In genomic region chr11:96910003-96910402, GRCm38 (mm10) we compare ENCODE assay signal across 9 mouse cellular contexts. TPM values are rescaled to one million over a fixed set of nuclear protein-coding genes. Genes with fewer than 3 reads are reported as not detected.
A peak's percentile ranks its signal among the peaks of the same experiment; 100 is the strongest.
DNase-seq lines count a peak whose midpoint lies in the region; ATAC-seq and TF ChIP-seq lines count a peak whose summit lies in the region.
"Had no signal": no experiment of that assay in that cellular context is flagged by ENCODE, and none has a peak within 500 bp of the region (broad histone marks: within the 10 kb centered on the region; RNA-seq: fewer than 3 reads in every experiment).

No protein-coding gene starts in this region.

- H3K4me3 ChIP-seq in forebrain, embryonic 12.5 days (replicated peaks), result no peak overlapping the region
- H3K4me3 ChIP-seq in lung, adult 2 months (replicated peaks; ENCODE audit: extremely low read depth, low read depth, low read length), result no peak overlapping the region
- H3K4me3 ChIP-seq in olfactory bulb, adult 2 months (ENCODE audit: insufficient read depth, low read depth, low read length), result no peak overlapping the region

- no peaks in the 10 kb centered on the region for H3K9me3 ChIP-seq in forebrain, embryonic 12.5 days

- WGBS in forebrain, embryonic 12.5 days, result 21% methylated on average over 7 of the region's 7 CpGs
- WGBS in lung, adult 2 months, result 27% methylated on average over 7 of the region's 7 CpGs
- WGBS in olfactory bulb, adult 2 months, result 25% methylated on average over 7 of the region's 7 CpGs

- TF ChIP-seq POLR2A in lung, adult 2 months (IDR thresholded peaks at IDR 0.05; ENCODE audit: borderline replicate concordance, extremely low read depth, low read depth, low read length), result no peak
- no peak for TF ChIP-seq POLR2A in olfactory bulb, adult 2 months (IDR thresholded peaks at IDR 0.05; ENCODE audit: insufficient read depth, low read depth, low read length)

- TF ChIP-seq CTCF in lung, adult 2 months (IDR thresholded peaks at IDR 0.05; ENCODE audit: insufficient read depth, low read length), result peak; percentile 79
- peak; percentile 79 for TF ChIP-seq CTCF in olfactory bulb, adult 2 months (IDR thresholded peaks at IDR 0.05; ENCODE audit: insufficient read depth, low read depth, low read length)

- H3K36me3 ChIP-seq in forebrain, embryonic 12.5 days (replicated peaks), result peaks cover 53% of the 10 kb centered on the region

- peaks cover 53% of the 10 kb centered on the region for H3K4me1 ChIP-seq in forebrain, embryonic 12.5 days
- peaks cover 2% of the 10 kb centered on the region; the same call in 1 of the 2 replicates for H3K4me1 ChIP-seq in lung, adult 2 months (ENCODE audit: control insufficient read depth, insufficient read depth, low read length)
- 0 out of 2 replicates have a peak, but pooled peaks cover 6% of the 10 kb centered on the region for H3K4me1 ChIP-seq in olfactory bulb, adult 2 months (ENCODE audit: control insufficient read depth, insufficient read depth, low read length)

- ATAC-seq in forebrain, embryonic 12.5 days (ENCODE audit: low FRiP score), result peak; percentile 72

- H3K27ac ChIP-seq in forebrain, embryonic 12.5 days, result peak overlapping the region; percentile 46; the same call in 1 of the 2 replicates
- H3K27ac ChIP-seq in olfactory bulb, adult 2 months (ENCODE audit: insufficient read depth, low read depth, low read length), result no peak overlapping the region
- H3K27ac ChIP-seq: macrophage had no signal

- peak overlapping the region; percentile 17; the same call in 1 of the 2 replicates for H3K9ac ChIP-seq in forebrain, embryonic 12.5 days

- H3K4me2 ChIP-seq in forebrain, embryonic 12.5 days, result no peak overlapping the region

- intact Hi-C loops in heart, postnatal 25 days (cut with DNase I), result loop anchor here (1.0 to 5.0 kb wide), 2 partner anchors 43 to 148 kb away; no protein-coding TSS in a partner anchor

- DNase-seq in ES-CJ7 (ENCODE audit: low read depth, low spot score), result peak; percentile 88
- DNase-seq in c-Kit-positive CD71-positive TER-119-positive erythroid progenitor cells, embryonic 14.5 days (ENCODE audit: low spot score), result peak; percentile 74
- peak; percentile 36 for DNase-seq in heart, postnatal 25 days (ENCODE audit: low spot score)
- DNase-seq in layer of hippocampus, adult 11-12 months (ENCODE audit: low spot score), result peak; percentile 88
- peak; percentile 63 for DNase-seq in lung, adult 2 months
- DNase-seq in thymus, postnatal 14 days, result peak; percentile 77

- H3K27me3 ChIP-seq in forebrain, embryonic 12.5 days, result no peaks in the 10 kb centered on the region

RNA-seq across cellular contexts. Expression of gene Cdk5rap3, which starts 6.3 kb away (rescaled TPM):
- polyA plus RNA-seq in forebrain, embryonic 12.5 days (2016; fragmentation: Nextera tagmentation; extraction: Ambion mirVana), result 102 and 106 TPM in 2 replicates
- 10 to 100 TPM; 21.6 to 23.2 TPM for total RNA-seq in heart, postnatal 25 days (2021)
- 25.4 and 30.1 TPM in 2 replicates for polyA plus RNA-seq in lung, adult 2 months (2012; rRNA removed)
- polyA plus RNA-seq in olfactory bulb, adult 2 months (2012; ENCODE audit: insufficient read depth, insufficient read length, low replicate concordance, missing spikeins), result not detected in 2 replicates

RNA-seq across cellular contexts. Expression of gene Prr15l, which starts 17.9 kb away (rescaled TPM):
- 0.58 and 0.60 TPM in 2 replicates for polyA plus RNA-seq in forebrain, embryonic 12.5 days (2016; fragmentation: Nextera tagmentation; extraction: Ambion mirVana)
- total RNA-seq in heart, postnatal 25 days (2021), result 1 to 10 TPM; 1.7 to 2.3 TPM
- 56.2 and 69.8 TPM in 2 replicates for polyA plus RNA-seq in lung, adult 2 months (2012; rRNA removed)
- not detected in 2 replicates for polyA plus RNA-seq in olfactory bulb, adult 2 months (2012; ENCODE audit: insufficient read depth, insufficient read length, low replicate concordance, missing spikeins)
- polyA plus RNA-seq: macrophage had no signal

RNA-seq across cellular contexts. Expression of gene Pnpo, which starts 33.8 kb away (rescaled TPM):
- polyA plus RNA-seq in forebrain, embryonic 12.5 days (2016; fragmentation: Nextera tagmentation; extraction: Ambion mirVana), result 17.2 and 17.4 TPM in 2 replicates
- total RNA-seq in heart, postnatal 25 days (2021), result 10 to 100 TPM; 11.3 to 12.9 TPM
- polyA plus RNA-seq in lung, adult 2 months (2012; rRNA removed), result 20.7 and 24.0 TPM in 2 replicates
- polyA plus RNA-seq in olfactory bulb, adult 2 months (2012; ENCODE audit: insufficient read depth, insufficient read length, low replicate concordance, missing spikeins), result not detected in 2 replicates

Comparison
In these comparisons a context has a peak if more than half of its experiments do, and no peak if none do; other contexts are left out.
1. DNase-seq: peak in every context shown above with its lines; median percentile 88 in ES-CJ7; 88 in layer of hippocampus, adult 11-12 months; 77 in thymus, postnatal 14 days; 74 in c-Kit-positive CD71-positive TER-119-positive erythroid progenitor cells, embryonic 14.5 days; 63 in lung, adult 2 months; 36 in heart, postnatal 25 days.
2. RNA of gene Cdk5rap3, which starts 6.3 kb away (polyA plus RNA-seq): 102 to 106 TPM in forebrain, embryonic 12.5 days and 25.4 to 30.1 TPM in lung, adult 2 months; not detected in olfactory bulb, adult 2 months; every median in the first group is over 10 times any median in the second.
3. RNA of gene Prr15l, which starts 17.9 kb away (polyA plus RNA-seq): 56.2 to 69.8 TPM in lung, adult 2 months; 0.58 to 0.60 TPM in forebrain, embryonic 12.5 days and not detected in olfactory bulb, adult 2 months; every median in the first group is over 10 times any median in the second.
4. RNA of gene Pnpo, which starts 33.8 kb away (polyA plus RNA-seq): 20.7 to 24.0 TPM in lung, adult 2 months and 17.2 to 17.4 TPM in forebrain, embryonic 12.5 days; not detected in olfactory bulb, adult 2 months; every median in the first group is over 10 times any median in the second.